Mouse (Mus musculus): ENCODE results near the gene Glrx3. TPM values are rescaled to one million over a fixed set of nuclear protein-coding genes. Genes with fewer than 3 reads are reported as not detected.
"Not testable (repeated sequence)": the region's sequence is repeated elsewhere in the genome, so short reads cannot be mapped to it uniquely, and the experiment has no call there.

The Glrx3 gene
- total RNA-seq (2015; ENCODE audit: low replicate concordance) (22.7 and 25.7 TPM in 2 replicates), total RNA-seq (2017; ENCODE audit: low replicate concordance) (27.1 and 28.6 TPM in 2 replicates)

DNA sequence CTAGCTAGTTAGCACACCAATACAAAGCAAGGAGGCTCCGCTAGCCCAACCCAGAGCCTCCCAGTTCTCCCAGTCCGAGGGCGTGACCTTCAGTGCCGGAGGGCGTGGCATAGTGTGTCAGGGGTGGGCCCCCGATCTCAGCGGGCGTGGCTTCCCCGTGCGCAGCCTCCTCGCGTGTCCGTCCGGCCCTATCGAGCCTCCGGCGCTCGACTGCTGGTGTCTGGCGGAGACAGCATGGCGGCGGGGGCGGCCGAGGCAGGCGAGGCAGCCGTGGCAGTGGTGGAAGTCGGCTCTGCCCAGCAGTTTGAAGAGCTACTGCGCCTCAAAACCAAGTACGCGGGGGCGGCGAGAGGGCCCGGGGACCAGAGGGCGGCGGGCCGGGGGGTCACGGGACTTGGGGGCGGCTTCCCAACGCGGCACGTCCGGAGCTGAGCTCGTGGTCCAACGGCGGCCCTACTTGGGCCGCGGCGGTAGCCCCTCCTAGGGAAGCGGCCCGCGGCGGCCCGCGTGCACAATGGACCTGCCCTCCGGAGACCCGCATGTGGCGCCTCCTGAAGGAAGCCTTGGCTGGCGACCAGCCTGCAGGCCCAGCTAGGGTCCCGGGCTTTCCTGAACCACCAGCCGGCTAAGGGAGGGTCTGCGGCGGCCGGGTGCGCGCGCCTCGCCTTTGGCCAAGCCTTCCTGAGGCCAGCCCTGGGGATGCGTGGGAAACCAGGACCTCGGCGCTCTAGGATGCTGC lies at the start of gene Glrx3:
Gene Glrx3, plus strand, starts transcription at position 175 of the 739 bp plus-strand sequence.
- ATAC-seq (replicated peaks; ENCODE audit: low FRiP score, poor library complexity, severe bottlenecking): peak; percentile 100

DNA sequence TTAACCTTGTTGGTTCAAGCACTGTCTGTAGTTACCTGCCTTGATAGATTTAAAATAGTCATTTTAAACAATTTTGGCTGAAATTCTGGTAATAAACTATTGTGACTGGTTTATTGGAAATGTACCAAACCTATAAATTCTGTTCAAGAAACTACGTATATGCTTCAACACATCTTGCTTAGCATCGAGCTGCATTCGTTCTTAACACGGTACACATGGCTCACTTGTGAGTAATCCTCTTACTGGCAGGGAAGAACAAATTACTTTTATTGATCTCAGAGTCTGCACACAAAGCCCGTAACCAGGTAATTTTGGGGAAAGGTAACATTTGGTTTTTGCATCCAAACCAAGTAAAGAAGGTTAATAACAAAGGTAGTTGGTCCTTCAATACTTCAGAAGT lies 49.6 kb upstream of the Glrx3 start:
- ATAC-seq (replicated peaks; ENCODE audit: low FRiP score, poor library complexity, severe bottlenecking): no peak

DNA sequence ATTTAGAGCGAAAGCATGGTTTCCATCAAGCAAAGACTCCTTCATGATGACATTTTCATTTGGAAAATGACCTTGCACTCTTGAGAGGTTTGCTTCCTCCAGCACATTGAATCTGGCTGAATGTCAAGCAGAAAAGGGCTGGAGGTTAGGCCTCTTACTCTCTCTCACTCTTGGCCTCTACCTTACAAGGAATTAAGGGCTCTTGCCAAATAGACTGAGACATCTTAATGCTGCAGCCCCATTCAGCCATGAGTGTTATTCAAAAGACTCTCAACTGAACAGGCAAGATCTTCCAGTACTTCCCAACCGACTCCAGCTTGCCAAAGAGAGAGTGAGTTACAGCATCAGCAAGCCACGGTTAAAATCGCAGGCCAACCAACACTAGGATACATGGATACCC lies 42.0 kb upstream of the Glrx3 start:
- ATAC-seq (replicated peaks; ENCODE audit: low FRiP score, poor library complexity, severe bottlenecking): no peak

DNA sequence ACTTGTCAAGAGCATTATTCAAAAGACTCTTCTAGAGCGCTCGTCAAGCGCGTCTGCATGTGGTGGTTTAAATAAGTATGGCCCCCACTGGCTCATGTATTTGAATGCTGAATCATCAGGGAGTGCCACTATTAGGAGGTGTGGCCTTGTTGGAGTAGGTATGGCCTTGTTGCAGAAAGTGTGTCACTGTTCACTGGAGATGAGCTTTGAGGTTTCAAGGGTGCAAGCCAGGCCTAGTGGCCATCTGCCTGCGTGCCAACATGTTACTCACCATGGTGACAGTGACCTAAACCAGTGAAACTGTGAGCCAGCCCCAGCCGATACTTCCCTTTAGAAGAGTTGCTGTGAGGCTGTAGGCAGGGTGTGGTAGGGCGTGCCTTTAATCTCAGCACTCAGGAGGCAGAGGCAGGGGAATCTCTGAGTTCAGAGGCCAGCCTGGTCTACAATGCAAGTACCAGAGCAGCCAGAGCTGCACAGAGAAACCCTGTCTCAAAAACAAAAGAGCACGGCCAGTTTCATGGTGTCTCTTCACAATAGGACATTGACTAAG lies 40.0 kb upstream of the Glrx3 start:
- no peak for ATAC-seq (replicated peaks; ENCODE audit: low FRiP score, poor library complexity, severe bottlenecking)

DNA sequence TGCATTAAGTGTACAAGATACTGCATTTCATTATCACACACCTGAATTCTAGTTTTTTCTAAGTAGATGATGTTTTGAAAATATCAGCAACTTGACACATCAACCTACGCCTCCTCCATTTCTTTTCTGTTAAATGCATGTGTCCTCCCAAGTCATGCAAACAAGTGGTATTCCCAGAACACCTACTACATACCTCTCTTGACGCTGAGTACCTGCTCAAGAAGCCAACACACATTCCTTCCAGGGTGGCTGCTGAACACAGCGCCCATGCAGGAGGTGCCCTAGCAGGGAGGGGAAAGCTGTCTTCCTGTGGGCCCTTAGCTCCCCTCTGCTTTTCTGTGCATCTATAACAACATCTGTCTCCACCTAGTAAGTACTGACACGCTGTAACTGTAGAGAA lies 38.4 kb upstream of the Glrx3 start:
- ATAC-seq (replicated peaks; ENCODE audit: low FRiP score, poor library complexity, severe bottlenecking): no peak

DNA sequence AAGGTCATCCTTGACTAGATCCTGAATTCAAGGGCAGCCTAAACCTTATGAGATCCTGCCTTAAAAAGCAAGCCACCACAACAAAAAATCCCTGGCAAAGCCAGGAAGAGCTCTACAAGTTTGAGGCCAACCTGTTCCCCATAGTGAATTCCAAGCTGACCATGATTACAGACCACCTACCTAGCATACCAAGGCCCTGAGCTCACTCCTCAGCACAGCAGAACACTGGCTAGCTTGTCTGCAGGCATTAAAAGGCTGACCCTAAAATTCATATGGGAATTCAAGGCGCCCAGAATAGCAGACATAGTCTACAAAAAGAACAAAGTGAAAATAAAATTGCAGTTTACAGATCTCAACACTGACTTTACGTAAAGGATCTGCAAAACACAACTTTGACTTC lies 33.3 kb upstream of the Glrx3 start:
- no peak for ATAC-seq (replicated peaks; ENCODE audit: low FRiP score, poor library complexity, severe bottlenecking)

DNA sequence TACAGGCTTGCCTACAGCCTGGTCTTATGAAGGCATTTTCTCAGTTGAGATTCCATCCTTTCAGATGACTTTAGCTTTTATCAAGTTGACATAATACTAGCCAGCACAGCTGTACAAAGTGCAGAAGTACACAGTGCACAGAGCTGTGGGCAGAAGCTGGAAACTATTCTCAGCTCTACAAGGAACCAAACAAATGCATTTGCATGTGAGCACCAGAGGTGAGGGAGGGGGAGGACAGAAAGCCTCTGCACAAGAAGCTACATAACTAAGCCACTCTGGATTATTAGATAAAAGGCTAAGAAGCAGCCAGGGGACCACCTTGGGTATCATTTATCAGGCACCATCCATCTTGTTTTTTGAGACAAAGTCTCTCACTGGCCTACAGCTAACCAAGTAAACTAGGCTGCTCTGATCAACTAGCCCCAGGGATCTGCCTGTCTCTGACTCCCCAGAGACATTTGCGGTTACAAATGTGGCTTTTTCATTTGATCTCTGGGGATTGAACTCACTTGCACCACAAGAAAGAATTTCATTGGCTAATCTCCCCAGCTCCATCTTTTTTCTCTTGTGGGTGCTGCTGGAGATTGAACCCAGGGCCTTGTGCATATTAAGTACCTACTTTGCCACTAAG lies 29.9 kb upstream of the Glrx3 start:
- ATAC-seq (replicated peaks; ENCODE audit: low FRiP score, poor library complexity, severe bottlenecking): no peak

DNA sequence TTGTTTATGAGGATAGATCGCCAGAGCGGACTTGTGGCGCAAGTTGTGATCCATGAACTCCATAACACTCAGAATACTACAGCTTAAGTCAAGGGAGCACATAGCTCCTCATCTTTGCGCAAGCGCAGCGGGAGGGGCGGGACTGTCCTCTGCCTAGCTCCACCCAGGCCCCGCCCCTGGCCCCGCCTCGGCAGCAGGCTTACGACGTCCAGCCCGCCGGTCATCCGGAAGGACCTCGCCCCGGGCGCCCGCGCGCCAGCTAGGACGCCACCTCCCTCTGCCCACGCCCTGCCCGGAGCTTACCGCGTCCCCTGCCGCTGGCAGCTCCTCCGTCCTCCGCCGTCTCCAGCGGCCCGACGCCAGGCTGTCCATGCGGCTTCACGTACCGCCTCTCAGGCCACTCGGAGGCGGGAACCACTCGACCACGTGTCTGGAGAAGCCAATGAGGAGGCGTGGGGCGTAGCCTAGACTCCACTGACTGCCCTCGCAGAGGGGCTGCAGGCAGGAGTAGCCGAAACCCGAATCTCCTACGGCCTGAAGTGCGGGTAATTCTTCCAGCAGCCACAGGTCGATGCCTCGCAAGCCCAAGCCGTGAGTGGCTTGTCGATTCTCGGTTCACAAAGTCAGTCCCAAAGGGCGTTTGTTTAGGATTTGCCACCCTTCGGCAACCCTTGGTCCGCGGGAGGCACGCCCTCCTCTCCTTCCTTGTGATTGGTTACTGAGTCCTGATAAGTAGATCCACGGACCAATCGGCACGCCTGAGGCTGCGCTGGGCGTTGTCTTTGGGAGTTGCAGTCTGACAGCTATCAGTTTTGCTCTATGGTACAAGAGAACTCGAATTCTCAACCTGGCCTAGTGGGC lies 26.8 kb upstream of the Glrx3 start, which contains the start of gene 9430038I01Rik:
Gene 9430038I01Rik, minus strand, starts transcription at position 426 of the 861 bp plus-strand sequence.
- ATAC-seq (replicated peaks; ENCODE audit: low FRiP score, poor library complexity, severe bottlenecking): peak; percentile 97

DNA sequence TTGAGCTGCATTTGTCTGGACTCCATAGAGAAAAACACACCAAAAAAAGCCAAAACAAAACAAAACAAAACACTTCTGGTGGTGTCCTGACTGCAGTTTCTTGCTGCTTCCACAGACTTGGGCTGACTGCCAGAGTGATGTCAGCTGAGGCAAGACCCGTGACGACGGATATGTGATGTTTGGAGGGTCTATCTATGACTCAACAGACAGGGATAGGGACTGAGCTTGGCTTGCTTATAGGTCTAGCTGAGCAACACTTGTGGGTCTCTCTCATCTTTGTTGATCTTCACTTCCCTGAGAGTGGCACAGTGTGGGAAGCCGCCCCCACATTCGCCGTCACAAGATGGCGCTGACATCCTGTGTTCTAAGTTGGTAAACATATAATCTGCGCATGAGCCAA lies 22.7 kb upstream of the Glrx3 start:
- ATAC-seq (replicated peaks; ENCODE audit: low FRiP score, poor library complexity, severe bottlenecking): no peak

DNA sequence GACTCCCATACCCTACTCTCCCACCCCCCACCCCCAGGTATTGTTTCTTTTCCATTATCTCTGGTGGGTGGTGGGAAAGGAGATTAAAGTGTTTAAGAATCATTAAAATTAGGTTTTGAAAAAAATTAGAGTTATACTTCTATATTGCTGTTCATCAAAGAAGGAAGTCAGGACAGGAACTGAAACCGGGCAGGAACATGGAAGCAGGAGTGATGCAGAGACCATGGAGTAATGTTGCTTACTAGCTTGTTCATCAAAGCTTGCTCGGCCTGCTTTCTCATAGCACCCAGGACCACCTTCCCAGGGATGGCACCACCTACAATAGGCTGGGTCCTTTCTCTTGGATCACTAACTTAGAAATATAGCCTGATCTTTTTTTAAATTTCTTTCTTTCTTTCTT lies 16.9 kb upstream of the Glrx3 start:
- no peak for ATAC-seq (replicated peaks; ENCODE audit: low FRiP score, poor library complexity, severe bottlenecking)

DNA sequence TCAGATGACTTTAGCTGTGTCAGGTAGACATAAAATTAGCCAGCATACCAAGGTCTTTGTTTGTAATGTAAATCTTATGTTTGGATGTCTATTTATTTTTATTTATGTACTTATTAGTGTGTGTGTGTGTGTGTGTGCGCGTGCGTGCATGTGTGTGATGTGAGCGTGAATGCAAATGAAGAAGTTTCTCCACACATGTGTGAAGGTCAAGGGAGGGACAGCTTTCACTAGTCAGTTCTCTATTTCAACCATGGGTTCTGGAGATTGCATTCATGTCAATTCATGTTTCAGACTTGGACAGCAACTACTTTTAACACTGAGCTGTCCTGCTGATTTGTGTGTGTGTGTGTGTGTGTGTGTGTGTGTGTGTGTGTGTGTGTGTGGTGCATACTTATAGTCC lies 16.2 kb upstream of the Glrx3 start:
- no peak for ATAC-seq (replicated peaks; ENCODE audit: low FRiP score, poor library complexity, severe bottlenecking)

DNA sequence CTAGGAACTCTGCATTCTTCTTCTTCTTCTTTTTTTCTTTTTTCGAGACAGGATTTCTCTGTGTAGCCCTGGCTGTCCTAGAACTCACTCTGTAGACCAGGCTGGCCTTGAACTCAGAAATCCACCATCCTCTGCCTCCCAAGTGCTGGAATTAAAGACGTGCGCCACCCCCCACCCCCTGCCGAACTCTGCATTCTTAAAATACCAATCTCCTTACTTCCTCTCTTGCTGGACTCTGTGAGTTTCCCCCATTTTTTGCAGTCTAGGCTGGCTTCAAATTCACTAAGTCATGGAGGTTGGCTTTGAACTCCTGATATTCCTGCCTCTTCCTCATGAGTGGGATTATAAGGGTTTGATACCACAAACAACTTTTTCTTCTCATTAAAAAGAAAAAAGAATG lies 10.7 kb upstream of the Glrx3 start:
- ATAC-seq (replicated peaks; ENCODE audit: low FRiP score, poor library complexity, severe bottlenecking): no peak

DNA sequence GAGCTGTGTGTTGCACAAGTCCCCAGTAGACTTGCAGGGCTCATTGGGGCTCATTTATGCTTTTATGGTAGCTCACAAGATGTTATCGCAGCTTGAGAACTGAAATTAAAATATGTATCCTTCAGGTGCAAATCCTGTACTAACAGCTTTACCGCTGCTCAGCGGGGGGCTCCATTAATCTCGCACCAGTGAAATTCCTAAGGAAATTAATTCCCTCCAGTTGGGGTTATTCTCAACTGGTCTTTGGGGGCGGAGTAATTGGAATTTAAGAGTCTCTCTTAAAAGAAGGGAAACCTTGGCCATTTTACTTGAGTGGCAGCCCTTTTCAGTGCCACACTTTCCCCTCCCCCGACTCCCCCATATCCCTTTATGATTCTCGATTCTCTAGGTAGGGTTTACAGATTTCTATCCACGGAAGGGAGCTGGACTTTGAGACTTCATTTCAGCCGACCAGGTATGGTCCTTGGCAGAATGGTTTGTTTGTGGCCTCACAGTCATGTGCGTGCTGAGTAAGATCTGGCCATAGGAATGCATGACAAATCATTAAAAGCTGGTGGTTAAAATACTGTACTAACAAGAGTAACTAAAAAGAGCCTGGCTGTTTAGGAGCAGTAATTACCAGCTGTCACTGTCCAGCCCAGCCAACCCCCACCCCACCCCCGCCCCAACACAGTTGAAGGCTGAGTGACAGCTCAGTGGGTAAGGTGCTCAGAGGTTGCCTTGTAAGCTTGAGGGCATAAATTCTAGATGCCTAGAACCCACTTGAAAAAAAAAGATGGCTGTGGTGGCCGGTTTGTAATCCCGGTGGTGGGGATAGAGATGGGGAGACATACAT lies 5.4 kb upstream of the Glrx3 start:
- no peak for ATAC-seq (replicated peaks; ENCODE audit: low FRiP score, poor library complexity, severe bottlenecking)

DNA sequence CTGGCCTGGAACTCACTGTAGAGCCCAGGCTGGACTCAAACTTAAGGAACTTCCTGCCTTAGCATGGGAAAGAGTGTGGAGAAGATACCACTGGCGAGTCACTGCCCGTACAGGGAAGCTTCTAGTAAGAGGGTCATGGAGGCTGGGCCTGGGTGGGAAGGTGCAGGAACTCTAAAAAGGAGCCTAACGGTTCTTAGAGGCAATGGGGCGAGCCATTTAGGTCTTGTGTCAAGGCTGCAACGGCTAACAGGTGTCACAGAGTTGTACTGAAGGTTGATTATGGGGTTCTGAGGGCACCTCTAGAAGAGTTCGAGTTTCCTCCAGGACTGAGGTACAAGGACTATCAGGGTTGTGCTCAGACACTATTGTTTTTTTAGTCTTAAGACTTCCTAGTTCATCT lies 513 bp upstream of the Glrx3 start:
- peak; percentile 6 for ATAC-seq (replicated peaks; ENCODE audit: low FRiP score, poor library complexity, severe bottlenecking)

DNA sequence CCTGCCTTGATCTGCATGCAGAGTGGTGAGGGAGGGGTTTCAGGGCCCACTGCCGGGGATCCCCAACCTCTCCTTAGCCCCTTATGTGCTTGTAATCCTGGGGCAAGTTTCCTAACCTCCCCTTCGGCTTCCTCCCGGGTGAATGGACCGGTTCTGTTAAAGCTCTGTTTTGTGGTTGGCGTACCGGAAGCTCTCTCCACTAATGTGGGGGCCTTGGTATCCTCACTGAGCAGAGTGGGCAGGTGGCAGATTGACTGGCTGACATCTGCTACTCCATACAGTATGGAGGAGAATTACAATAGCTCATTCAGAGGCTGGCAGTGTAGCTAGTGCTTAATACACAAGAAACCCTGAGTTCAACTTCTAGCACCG lies 751 bp downstream of the Glrx3 start:
- no peak for ATAC-seq (replicated peaks; ENCODE audit: low FRiP score, poor library complexity, severe bottlenecking)

DNA sequence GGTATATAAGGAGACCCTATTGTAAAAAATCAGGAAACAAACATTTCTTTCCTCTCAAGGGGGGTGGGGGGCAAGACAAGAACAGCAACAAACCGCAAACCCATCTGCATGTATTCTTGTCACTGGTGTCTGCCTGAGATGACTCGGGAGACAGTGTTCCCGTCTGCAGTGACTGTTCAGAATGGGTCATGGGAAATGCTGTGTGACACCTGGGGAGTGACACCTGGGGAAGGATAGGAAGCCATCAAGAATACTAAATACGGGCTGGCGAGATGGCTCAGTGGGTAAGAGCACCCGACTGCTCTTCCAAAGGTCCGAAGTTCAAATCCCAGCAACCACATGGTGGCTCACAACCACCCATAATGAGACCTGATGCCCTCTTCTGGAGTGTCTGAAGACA lies 1.5 kb downstream of the Glrx3 start:
- not testable (repeated sequence) for ATAC-seq (replicated peaks; ENCODE audit: low FRiP score, poor library complexity, severe bottlenecking)

DNA sequence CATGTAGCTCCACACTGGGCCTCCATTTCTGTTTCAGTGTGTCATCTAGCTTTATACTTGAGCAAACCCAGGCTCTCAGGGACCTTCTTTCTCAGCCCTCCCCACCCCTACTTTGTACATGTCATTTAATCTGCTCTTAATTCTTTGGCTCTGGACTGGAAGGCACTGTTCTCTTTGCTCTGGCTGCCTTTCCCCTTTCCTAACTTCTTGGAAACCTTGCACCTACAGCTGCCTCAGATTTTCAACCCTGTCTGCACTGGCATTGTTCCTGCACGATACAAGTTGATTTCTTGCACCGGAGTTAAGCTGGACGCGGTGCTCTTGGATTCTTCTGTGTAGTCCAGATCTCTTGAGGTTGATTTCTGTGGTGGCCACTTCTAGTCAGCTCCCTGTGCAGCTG lies 5.5 kb downstream of the Glrx3 start:
- ATAC-seq (replicated peaks; ENCODE audit: low FRiP score, poor library complexity, severe bottlenecking): no peak

DNA sequence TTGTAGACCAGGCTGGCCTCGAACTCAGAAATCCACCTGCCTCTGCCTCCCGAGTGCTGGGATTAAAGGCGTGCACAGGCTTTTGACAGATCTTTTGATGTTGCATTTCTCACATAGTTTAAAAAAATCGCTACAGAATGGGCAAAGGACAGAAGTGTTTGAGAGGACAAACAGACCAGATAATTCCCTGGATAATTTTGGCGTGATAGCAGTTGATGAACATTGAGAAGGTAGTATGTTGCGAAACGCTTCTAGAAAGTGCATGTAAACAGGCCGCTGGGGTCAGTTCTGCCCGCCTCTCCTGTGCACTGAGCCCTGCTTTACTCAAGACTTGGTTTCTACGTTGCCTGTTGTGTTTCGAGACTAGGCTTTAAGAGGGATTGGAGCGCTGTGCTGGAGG lies 7.9 kb downstream of the Glrx3 start:
- no peak for ATAC-seq (replicated peaks; ENCODE audit: low FRiP score, poor library complexity, severe bottlenecking)

DNA sequence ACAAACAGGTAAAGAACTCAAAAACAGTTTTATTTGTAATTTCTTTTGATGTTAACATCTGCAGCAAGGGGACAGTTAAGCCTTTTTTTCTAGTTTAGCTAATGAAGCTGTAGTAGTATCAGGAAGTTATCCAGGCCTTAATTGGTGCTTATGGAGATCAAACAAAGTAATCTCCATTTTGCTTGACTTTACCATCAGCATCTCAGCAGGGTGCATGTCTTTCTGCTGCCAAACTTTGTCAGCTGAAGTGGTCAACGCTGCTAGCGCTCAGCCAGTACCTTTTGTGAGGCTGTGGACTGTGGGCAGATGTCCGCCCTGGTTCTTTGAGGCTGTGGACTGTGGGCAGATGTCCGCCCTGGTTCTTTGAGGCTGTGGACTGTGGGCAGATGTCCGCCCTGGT lies 24.0 kb downstream of the Glrx3 start:
- no peak for ATAC-seq (replicated peaks; ENCODE audit: low FRiP score, poor library complexity, severe bottlenecking)
